Mouse (Mus musculus): ENCODE measurements around the gene 2200002D01Rik. TPM values are rescaled to one million over a fixed set of nuclear protein-coding genes. Genes with fewer than 3 reads are reported as not detected.

Gene 2200002D01Rik
- total and polyA plus RNA-seq, 3 experiments = 0.22 TPM; not detected in 2

DNA sequence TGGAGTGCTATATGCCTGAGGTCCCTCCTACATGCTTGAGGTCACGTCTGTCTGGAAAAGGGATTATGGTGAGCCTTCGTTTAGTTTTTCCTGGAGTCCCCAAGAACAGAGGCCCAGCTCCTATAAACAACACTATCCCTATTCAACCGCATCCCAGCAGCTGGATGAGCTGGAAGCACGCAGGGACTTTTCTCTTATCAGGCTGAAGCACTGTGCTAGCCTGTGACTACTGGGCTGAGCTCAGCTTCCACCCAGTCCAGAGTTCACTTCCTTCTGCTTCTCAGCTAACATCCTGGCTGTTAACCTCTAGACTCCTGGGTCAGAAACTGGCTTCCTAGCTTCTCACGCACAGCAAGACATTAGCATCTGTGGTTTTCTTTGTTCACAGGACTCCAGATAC lies 5.6 kb upstream of the 2200002D01Rik start:
- ATAC-seq (ENCODE audit: extremely low read depth, insufficient number of reproducible peaks, low FRiP score, poor library complexity, severe bottlenecking) = no peak
- TF ChIP-seq CTCF (IDR thresholded peaks at IDR 0.05; ENCODE audit: low read depth, low read length) (no peak), TAL1 (conservative IDR thresholded peaks at IDR 0.05; ENCODE audit: low read depth, low read length) (no peak), POLR2AphosphoS5 (IDR thresholded peaks at IDR 0.05; ENCODE audit: insufficient replicate concordance, low read depth, low read length) (no peak)
- peaks cover 27% of the 10 kb centered on the region for H3K4me1 ChIP-seq (ENCODE audit: insufficient read depth, low read depth, low read length)

DNA sequence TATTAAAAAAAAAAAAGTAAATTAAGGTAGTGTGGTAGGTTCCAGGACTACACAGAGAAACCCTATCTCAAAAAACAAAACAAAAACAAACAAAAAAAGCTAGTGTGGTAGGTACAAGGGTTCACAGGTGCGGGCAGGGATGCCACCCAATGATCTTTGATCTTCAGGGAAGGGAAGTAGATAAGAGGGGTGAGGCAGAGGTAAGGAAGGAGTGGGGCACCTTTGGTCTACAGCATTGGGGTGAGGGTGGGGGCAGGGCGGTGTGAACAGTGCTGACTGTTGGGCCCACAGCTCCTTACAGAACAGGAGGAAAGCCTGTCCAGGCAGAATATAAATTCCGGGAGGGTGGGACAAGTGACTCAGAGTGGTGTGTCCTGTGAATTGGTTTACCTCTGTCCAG lies 2.9 kb upstream of the 2200002D01Rik start:
- H3K27me3 ChIP-seq (ENCODE audit: insufficient read depth, low read length) = no peaks in the 10 kb centered on the region
- H3K4me3 ChIP-seq (ENCODE audit: low read depth, low read length) = no peak overlapping the region
- TF ChIP-seq GATA2 (IDR thresholded peaks at IDR 0.05; ENCODE audit: borderline replicate concordance, low read depth, low read length) (no peak), GATA1 (IDR thresholded peaks at IDR 0.05; ENCODE audit: borderline replicate concordance, low read length) (no peak), CTCF (IDR thresholded peaks at IDR 0.05; ENCODE audit: low read depth, low read length) (no peak), TAL1 (conservative IDR thresholded peaks at IDR 0.05; ENCODE audit: low read depth, low read length) (no peak), POLR2AphosphoS5 (IDR thresholded peaks at IDR 0.05; ENCODE audit: insufficient replicate concordance, low read depth, low read length) (no peak)
- no peak for DNase-seq (ENCODE audit: low spot score)
- H3K9me3 ChIP-seq (replicated peaks) = no peaks in the 10 kb centered on the region
- peaks cover 56% of the 10 kb centered on the region for H3K36me3 ChIP-seq (replicated peaks)
- ATAC-seq (ENCODE audit: extremely low read depth, insufficient number of reproducible peaks, low FRiP score, poor library complexity, severe bottlenecking) = no peak; the same call in 1 of the 2 replicates
- H3K4me1 ChIP-seq (ENCODE audit: insufficient read depth, low read depth, low read length) = peaks cover 34% of the 10 kb centered on the region

More for the DNA sequence above, 5.6 kb upstream of the 2200002D01Rik start:
- peaks cover 55% of the 10 kb centered on the region for H3K36me3 ChIP-seq (replicated peaks)
- no peak overlapping the region for H3K4me3 ChIP-seq (ENCODE audit: low read depth, low read length)
- DNase-seq (ENCODE audit: low spot score) = no peak
- no peaks in the 10 kb centered on the region for H3K9me3 ChIP-seq (replicated peaks)
- no peaks in the 10 kb centered on the region for H3K27me3 ChIP-seq (ENCODE audit: insufficient read depth, low read length)

GRCm38 (mm10) chr7:29247706-29248105 lies 560 bp downstream of the 2200002D01Rik start:
- DNase-seq (ENCODE audit: low spot score) (no peak), ATAC-seq (ENCODE audit: extremely low read depth, insufficient number of reproducible peaks, low FRiP score, poor library complexity, severe bottlenecking) (no peak)
- Histone ChIP-seq H3K4me1 (ENCODE audit: insufficient read depth, low read depth, low read length) (peaks cover 37% of the 10 kb centered on the region), H3K36me3 (replicated peaks) (peaks cover 68% of the 10 kb centered on the region), H3K4me3 (ENCODE audit: low read depth, low read length) (no peak overlapping the region), H3K27me3 (ENCODE audit: insufficient read depth, low read length) (no peaks in the 10 kb centered on the region), H3K9me3 (replicated peaks) (no peaks in the 10 kb centered on the region)
- TF ChIP-seq POLR2AphosphoS5 (IDR thresholded peaks at IDR 0.05; ENCODE audit: insufficient replicate concordance, low read depth, low read length) (no peak), GATA2 (IDR thresholded peaks at IDR 0.05; ENCODE audit: borderline replicate concordance, low read depth, low read length) (no peak), CTCF (IDR thresholded peaks at IDR 0.05; ENCODE audit: low read depth, low read length) (no peak), GATA1 (IDR thresholded peaks at IDR 0.05; ENCODE audit: borderline replicate concordance, low read length) (no peak), TAL1 (conservative IDR thresholded peaks at IDR 0.05; ENCODE audit: low read depth, low read length) (no peak)

DNA sequence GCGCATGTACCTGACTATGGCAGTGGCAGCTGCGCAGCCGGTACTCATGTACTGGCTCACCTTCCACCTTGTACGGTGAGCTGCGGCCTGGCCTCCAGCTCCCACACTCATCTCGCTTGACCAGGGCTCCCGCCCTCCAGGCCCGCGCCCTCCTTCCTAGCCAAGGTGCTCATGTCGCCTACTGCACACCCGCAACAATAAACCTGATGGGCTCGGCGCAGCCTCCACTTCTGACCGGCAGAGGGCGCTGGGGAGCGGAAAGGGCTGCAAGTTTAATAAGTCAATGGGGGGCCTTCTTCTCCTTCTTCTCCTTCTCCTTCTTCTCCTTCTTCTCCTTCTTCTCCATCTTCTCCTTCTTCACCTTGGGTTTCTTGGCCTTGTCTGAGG lies 959 bp downstream of the 2200002D01Rik start:
- Histone ChIP-seq H3K4me1 (ENCODE audit: insufficient read depth, low read depth, low read length) (peaks cover 38% of the 10 kb centered on the region), H3K36me3 (replicated peaks) (peaks cover 71% of the 10 kb centered on the region), H3K4me3 (ENCODE audit: low read depth, low read length) (peak overlapping the region; percentile 23; the same call in 1 of the 2 replicates), H3K27me3 (ENCODE audit: insufficient read depth, low read length) (no peaks in the 10 kb centered on the region), H3K9me3 (replicated peaks) (no peaks in the 10 kb centered on the region)
- DNase-seq (ENCODE audit: low spot score) (peak; percentile 55), ATAC-seq (ENCODE audit: extremely low read depth, insufficient number of reproducible peaks, low FRiP score, poor library complexity, severe bottlenecking) (no peak)
- TF ChIP-seq GATA1 (IDR thresholded peaks at IDR 0.05; ENCODE audit: borderline replicate concordance, low read length) (no peak), CTCF (IDR thresholded peaks at IDR 0.05; ENCODE audit: low read depth, low read length) (peak; percentile 84)

- ATAC-seq (ENCODE audit: extremely low read depth, insufficient number of reproducible peaks, low FRiP score, poor library complexity, severe bottlenecking) = no peak
- H3K4me1 ChIP-seq (ENCODE audit: insufficient read depth, low read depth, low read length) = peaks cover 41% of the 10 kb centered on the region
- H3K4me3 ChIP-seq (ENCODE audit: low read depth, low read length) = peak overlapping the region; percentile 23; the same call in 1 of the 2 replicates
- H3K27me3 ChIP-seq (ENCODE audit: insufficient read depth, low read length) = no peaks in the 10 kb centered on the region
- TF ChIP-seq GATA1 (IDR thresholded peaks at IDR 0.05; ENCODE audit: borderline replicate concordance, low read length) (no peak), POLR2AphosphoS5 (IDR thresholded peaks at IDR 0.05; ENCODE audit: insufficient replicate concordance, low read depth, low read length) (no peak), GATA2 (IDR thresholded peaks at IDR 0.05; ENCODE audit: borderline replicate concordance, low read depth, low read length) (no peak), TAL1 (conservative IDR thresholded peaks at IDR 0.05; ENCODE audit: low read depth, low read length) (no peak), CTCF (IDR thresholded peaks at IDR 0.05; ENCODE audit: low read depth, low read length) (no peak)
- DNase-seq (ENCODE audit: low spot score) = no peak
- H3K36me3 ChIP-seq (replicated peaks) = peaks cover 75% of the 10 kb centered on the region
- H3K9me3 ChIP-seq (replicated peaks) = no peaks in the 10 kb centered on the region
Measured at GRCm38 (mm10) chr7:29246619-29247313, 1.5 kb downstream of the 2200002D01Rik start.

- Histone ChIP-seq H3K27me3 (ENCODE audit: insufficient read depth, low read length) (no peaks in the 10 kb centered on the region), H3K36me3 (replicated peaks) (peaks cover 82% of the 10 kb centered on the region), H3K4me1 (ENCODE audit: insufficient read depth, low read depth, low read length) (peaks cover 41% of the 10 kb centered on the region), H3K4me3 (ENCODE audit: low read depth, low read length) (no peak overlapping the region), H3K9me3 (replicated peaks) (no peaks in the 10 kb centered on the region)
- ATAC-seq (ENCODE audit: extremely low read depth, insufficient number of reproducible peaks, low FRiP score, poor library complexity, severe bottlenecking) (no peak), DNase-seq (ENCODE audit: low spot score) (no peak)
- TF ChIP-seq CTCF (IDR thresholded peaks at IDR 0.05; ENCODE audit: low read depth, low read length) (no peak), GATA2 (IDR thresholded peaks at IDR 0.05; ENCODE audit: borderline replicate concordance, low read depth, low read length) (no peak), POLR2AphosphoS5 (IDR thresholded peaks at IDR 0.05; ENCODE audit: insufficient replicate concordance, low read depth, low read length) (no peak), GATA1 (IDR thresholded peaks at IDR 0.05; ENCODE audit: borderline replicate concordance, low read length) (no peak), TAL1 (conservative IDR thresholded peaks at IDR 0.05; ENCODE audit: low read depth, low read length) (no peak)
Measured at GRCm38 (mm10) chr7:29246015-29246414, 2.3 kb downstream of the 2200002D01Rik start.

Data from G1E (cell line).